24 mouse cellular contexts compared by ENCODE assay signal in the genomic region with DNA sequence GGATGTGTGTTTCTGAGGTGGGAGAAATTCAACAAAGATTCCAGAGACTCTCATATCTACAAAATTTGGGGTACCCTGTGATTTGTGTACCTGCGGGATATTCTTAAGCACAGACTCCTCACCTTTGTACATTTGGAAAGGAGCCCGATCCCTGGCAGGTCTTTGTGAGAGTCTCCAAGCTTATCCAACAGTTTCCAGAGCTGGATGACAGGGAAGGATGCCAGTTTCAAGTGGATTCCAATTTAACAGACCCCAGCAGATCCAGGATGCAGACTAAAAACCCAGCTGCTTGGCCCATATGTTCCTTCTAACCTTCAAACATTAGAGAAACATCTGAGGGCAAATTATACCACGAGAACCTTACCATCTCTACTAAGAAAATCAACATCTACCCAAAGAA.
DNase-seq lines count a peak whose midpoint lies in the region; ATAC-seq and TF ChIP-seq lines count a peak whose summit lies in the region.
"Had no signal": no experiment of that assay in that cellular context is flagged by ENCODE, and none has a peak within 500 bp of the region (broad histone marks: within the 10 kb centered on the region; RNA-seq: fewer than 3 reads in every experiment).

No protein-coding gene starts in this region.

- H3K4me1 ChIP-seq in midbrain, postnatal 0 days (ENCODE audit: insufficient read depth, low read length): no peaks in the 10 kb centered on the region
- no peaks in the 10 kb centered on the region for H3K4me1 ChIP-seq in midbrain, embryonic 16.5 days (ENCODE audit: control insufficient read depth, insufficient read depth, low read length)
- H3K4me1 ChIP-seq: embryonic facial prominence, embryonic 10.5 days; embryonic facial prominence, embryonic 13.5 days; forebrain, embryonic 12.5 days; forebrain, embryonic 15.5 days; heart, embryonic 13.5 days; hindbrain, embryonic 12.5 days; hindbrain, embryonic 15.5 days; intestine, embryonic 15.5 days had no signal

- H3K9ac ChIP-seq in midbrain, postnatal 0 days (replicated peaks; ENCODE audit: low read length, poor library complexity, severe bottlenecking): no peak overlapping the region
- no peak overlapping the region for H3K9ac ChIP-seq in midbrain, embryonic 16.5 days (ENCODE audit: low read depth, low read length)
- H3K9ac ChIP-seq: embryonic facial prominence, embryonic 13.5 days; forebrain, embryonic 12.5 days; forebrain, embryonic 15.5 days; heart, embryonic 13.5 days; hindbrain, embryonic 12.5 days; hindbrain, embryonic 15.5 days; intestine, embryonic 15.5 days had no signal

- no peak overlapping the region for H3K4me2 ChIP-seq in midbrain, postnatal 0 days (ENCODE audit: low read depth, low read length, poor library complexity, severe bottlenecking)
- no peak overlapping the region for H3K4me2 ChIP-seq in midbrain, embryonic 16.5 days (ENCODE audit: low read length)
- H3K4me2 ChIP-seq: embryonic facial prominence, embryonic 13.5 days; forebrain, embryonic 12.5 days; forebrain, embryonic 15.5 days; heart, embryonic 13.5 days; hindbrain, embryonic 12.5 days; hindbrain, embryonic 15.5 days; intestine, embryonic 15.5 days had no signal

- no peak for TF ChIP-seq CTCF in midbrain, postnatal 0 days (IDR thresholded peaks at IDR 0.05)

- H3K36me3 ChIP-seq in midbrain, postnatal 0 days (ENCODE audit: insufficient read depth, low read length): no peaks in the 10 kb centered on the region
- no peaks in the 10 kb centered on the region for H3K36me3 ChIP-seq in midbrain, embryonic 16.5 days (ENCODE audit: control insufficient read depth, insufficient read depth, low read length)
- H3K36me3 ChIP-seq: embryonic facial prominence, embryonic 10.5 days; embryonic facial prominence, embryonic 13.5 days; forebrain, embryonic 12.5 days; forebrain, embryonic 15.5 days; heart, embryonic 13.5 days; hindbrain, embryonic 12.5 days; hindbrain, embryonic 15.5 days; intestine, embryonic 15.5 days had no signal

- no peak overlapping the region for H3K4me3 ChIP-seq in midbrain, postnatal 0 days (ENCODE audit: low read depth, low read length)
- H3K4me3 ChIP-seq in midbrain, embryonic 16.5 days (ENCODE audit: low read depth, low read length): no peak overlapping the region
- H3K4me3 ChIP-seq: embryonic facial prominence, embryonic 10.5 days; embryonic facial prominence, embryonic 13.5 days; erythroblast, embryonic 14.5 days; forebrain, embryonic 12.5 days; forebrain, embryonic 15.5 days; heart, embryonic 13.5 days; hindbrain, embryonic 12.5 days; hindbrain, embryonic 15.5 days; intestine, embryonic 15.5 days had no signal

- H3K27ac ChIP-seq in midbrain, postnatal 0 days (ENCODE audit: low read depth, low read length): no peak overlapping the region
- H3K27ac ChIP-seq in midbrain, embryonic 16.5 days (ENCODE audit: low read length): no peak overlapping the region
- H3K27ac ChIP-seq: embryonic facial prominence, embryonic 10.5 days; embryonic facial prominence, embryonic 13.5 days; forebrain, embryonic 12.5 days; forebrain, embryonic 15.5 days; heart, embryonic 13.5 days; hindbrain, embryonic 12.5 days; hindbrain, embryonic 15.5 days; intestine, embryonic 15.5 days had no signal

- no peaks in the 10 kb centered on the region for H3K9me3 ChIP-seq in midbrain, postnatal 0 days (ENCODE audit: low read length)
- H3K9me3 ChIP-seq in midbrain, embryonic 16.5 days (replicated peaks; ENCODE audit: control insufficient read depth, low read length, poor library complexity, severe bottlenecking): no peaks in the 10 kb centered on the region
- H3K9me3 ChIP-seq: embryonic facial prominence, embryonic 10.5 days; embryonic facial prominence, embryonic 13.5 days; forebrain, embryonic 12.5 days; forebrain, embryonic 15.5 days; heart, embryonic 13.5 days; hindbrain, embryonic 12.5 days; hindbrain, embryonic 15.5 days; intestine, embryonic 15.5 days had no signal

- no peaks in the 10 kb centered on the region for H3K27me3 ChIP-seq in midbrain, postnatal 0 days (ENCODE audit: insufficient read depth, low read length)
- H3K27me3 ChIP-seq in midbrain, embryonic 16.5 days (ENCODE audit: control insufficient read depth, insufficient read depth, low read depth, low read length): no peaks in the 10 kb centered on the region
- H3K27me3 ChIP-seq: embryonic facial prominence, embryonic 13.5 days; forebrain, embryonic 12.5 days; forebrain, embryonic 15.5 days; heart, embryonic 13.5 days; hindbrain, embryonic 12.5 days; hindbrain, embryonic 15.5 days; intestine, embryonic 15.5 days had no signal

- DNase-seq in cerebellum, adult 9-10 months: peak; percentile 11
- no peak for DNase-seq in cerebellum, adult 11 months
- DNase-seq in cerebellum, postnatal 14 days: peak; percentile 40 to 45
- no peak for DNase-seq in cerebellum, adult 18-20 months
- peak; percentile 24 for DNase-seq in midbrain, postnatal 0 days (ENCODE audit: low spot score)
- DNase-seq: adrenal gland, adult 2 months; adrenal gland, postnatal 14 days; embryo, embryonic 11 days; gastrocnemius, postnatal 25 days; heart, postnatal 14 days; heart, postnatal 4 days; kidney, adult 11 months; kidney, adult 8-10 months had no signal

- ATAC-seq in midbrain, postnatal 0 days (ENCODE audit: low FRiP score): no peak
- no peak for ATAC-seq in midbrain, embryonic 16.5 days
- ATAC-seq: CD4-positive, CD25-positive, alpha-beta regulatory T cell, adult 4 months; forebrain, embryonic 15.5 days; intestine, embryonic 15.5 days had no signal

- whole genome bisulfite sequencing in midbrain, postnatal 0 days: 80% methylated on average over 3 of the region's 3 CpGs
- WGBS in midbrain, embryonic 16.5 days: 85% methylated on average over 3 of the region's 3 CpGs

Comparison
In these comparisons a context has a peak if more than half of its experiments do, and no peak if none do; other contexts are left out.
1. DNase-seq: peak in cerebellum, adult 9-10 months (single experiment), cerebellum, postnatal 14 days (2 of 2) and midbrain, postnatal 0 days (single experiment); none in cerebellum, adult 11 months (single experiment) and cerebellum, adult 18-20 months (0 of 2).